8 mouse cellular contexts compared by ENCODE assay signal in genomic region chr7:79504723-79505122, GRCm38 (mm10). TPM values are rescaled to one million over a fixed set of nuclear protein-coding genes. Genes with fewer than 3 reads are reported as not detected.
A peak's percentile ranks its signal among the peaks of the same experiment; 100 is the strongest.
DNase-seq lines count a peak whose midpoint lies in the region; ATAC-seq and TF ChIP-seq lines count a peak whose summit lies in the region.

No protein-coding gene starts in this region.

- TF ChIP-seq POLR2A in limb, embryonic 14.5 days (IDR thresholded peaks at IDR 0.05; ENCODE audit: borderline replicate concordance, extremely low read depth, insufficient read depth, insufficient read length), result no peak

- H3K9me3 ChIP-seq in forebrain, embryonic 15.5 days, result no peaks in the 10 kb centered on the region
- no peaks in the 10 kb centered on the region for H3K9me3 ChIP-seq in kidney, embryonic 16.5 days (ENCODE audit: low read length)
- H3K9me3 ChIP-seq in limb, embryonic 14.5 days (ENCODE audit: control insufficient read depth, low read length), result no peaks in the 10 kb centered on the region
- H3K9me3 ChIP-seq in neural tube, embryonic 14.5 days (ENCODE audit: control insufficient read depth, low read length), result no peaks in the 10 kb centered on the region

- peak; percentile 54 for DNase-seq in adrenal gland, postnatal 10 days
- DNase-seq in cerebellum, adult 11-12 months, result peak; percentile 96
- peak; percentile 25 for DNase-seq in limb, embryonic 14.5 days (ENCODE audit: low spot score)
- DNase-seq in c-Kit-positive CD71-positive TER-119-positive erythroid progenitor cells, embryonic 14.5 days (ENCODE audit: low spot score), result no peak
- DNase-seq in MN1 (ENCODE audit: low spot score), result no peak

- H3K27ac ChIP-seq in forebrain, embryonic 15.5 days (replicated peaks), result peak overlapping the region; percentile 98
- no peak overlapping the region for H3K27ac ChIP-seq in kidney, embryonic 16.5 days (ENCODE audit: low read length)
- no peak overlapping the region for H3K27ac ChIP-seq in limb, embryonic 14.5 days (replicated peaks; ENCODE audit: low read depth, low read length)
- H3K27ac ChIP-seq in neural tube, embryonic 14.5 days (ENCODE audit: low read depth, low read length), result peak overlapping the region; percentile 99

- peaks cover 32% of the 10 kb centered on the region for H3K4me1 ChIP-seq in forebrain, embryonic 15.5 days
- H3K4me1 ChIP-seq in kidney, embryonic 16.5 days (ENCODE audit: insufficient read depth, low read length), result peaks cover 18% of the 10 kb centered on the region
- H3K4me1 ChIP-seq in limb, embryonic 14.5 days (ENCODE audit: control insufficient read depth, insufficient read depth, low read length), result 0 out of 2 replicates have a peak, but pooled peaks cover 6% of the 10 kb centered on the region
- peaks cover 31% of the 10 kb centered on the region; the same call in 1 of the 2 replicates for H3K4me1 ChIP-seq in neural tube, embryonic 14.5 days (ENCODE audit: control insufficient read depth, insufficient read depth, low read length)

- peak overlapping the region; percentile 85 for H3K4me3 ChIP-seq in forebrain, embryonic 15.5 days
- peak overlapping the region; percentile 43 for H3K4me3 ChIP-seq in kidney, embryonic 16.5 days (ENCODE audit: low read length)
- H3K4me3 ChIP-seq in limb, embryonic 14.5 days (replicated peaks; ENCODE audit: low read length), result peak overlapping the region; percentile 37
- peak overlapping the region; percentile 90 for H3K4me3 ChIP-seq in neural tube, embryonic 14.5 days (ENCODE audit: low read depth, low read length)

- no peaks in the 10 kb centered on the region for H3K27me3 ChIP-seq in forebrain, embryonic 15.5 days
- H3K27me3 ChIP-seq in kidney, embryonic 16.5 days (ENCODE audit: insufficient read depth, low read length), result peaks cover 100% of the 10 kb centered on the region
- H3K27me3 ChIP-seq in limb, embryonic 14.5 days (ENCODE audit: control insufficient read depth, insufficient read depth, low read length), result peaks cover 100% of the 10 kb centered on the region
- H3K27me3 ChIP-seq in neural tube, embryonic 14.5 days (ENCODE audit: control insufficient read depth, insufficient read depth, low read length), result no peaks in the 10 kb centered on the region; the same call in 1 of the 2 replicates

- H3K9ac ChIP-seq in forebrain, embryonic 15.5 days (replicated peaks), result peak overlapping the region; percentile 100
- no peak overlapping the region for H3K9ac ChIP-seq in kidney, embryonic 16.5 days (replicated peaks; ENCODE audit: low read length)
- H3K9ac ChIP-seq in limb, embryonic 14.5 days (ENCODE audit: low read depth, low read length, severe bottlenecking), result no peak overlapping the region
- H3K9ac ChIP-seq in neural tube, embryonic 14.5 days (replicated peaks; ENCODE audit: low read depth, low read length), result peak overlapping the region; percentile 99

- peak overlapping the region; percentile 92 for H3K4me2 ChIP-seq in forebrain, embryonic 15.5 days (replicated peaks)
- peak overlapping the region; percentile 56 for H3K4me2 ChIP-seq in kidney, embryonic 16.5 days (replicated peaks; ENCODE audit: low read depth, low read length)
- peak overlapping the region; percentile 54 for H3K4me2 ChIP-seq in limb, embryonic 14.5 days (replicated peaks; ENCODE audit: low read depth, low read length, severe bottlenecking)
- H3K4me2 ChIP-seq in neural tube, embryonic 14.5 days (ENCODE audit: low read depth, low read length), result peak overlapping the region; percentile 94

- H3K36me3 ChIP-seq in forebrain, embryonic 15.5 days, result peaks cover 11% of the 10 kb centered on the region; the same call in 1 of the 2 replicates
- H3K36me3 ChIP-seq in kidney, embryonic 16.5 days (ENCODE audit: insufficient read depth, low read length), result no peaks in the 10 kb centered on the region
- no peaks in the 10 kb centered on the region for H3K36me3 ChIP-seq in limb, embryonic 14.5 days (ENCODE audit: control insufficient read depth, insufficient read depth, low read length)
- H3K36me3 ChIP-seq in neural tube, embryonic 14.5 days (ENCODE audit: control insufficient read depth, insufficient read depth, low read length), result peaks cover 6% of the 10 kb centered on the region; the same call in 1 of the 2 replicates

- 0% methylated on average over 41 of the region's 42 CpGs for WGBS in forebrain, embryonic 15.5 days
- WGBS in kidney, embryonic 16.5 days, result under 1% methylated on average over 38 of the region's 42 CpGs
- under 1% methylated on average over 36 of the region's 42 CpGs for WGBS in limb, embryonic 14.5 days
- under 1% methylated on average over 35 of the region's 42 CpGs for WGBS in neural tube, embryonic 14.5 days

- ATAC-seq in forebrain, embryonic 15.5 days (replicated peaks), result peak; percentile 86
- peak; percentile 64; the same call in 1 of the 2 replicates for ATAC-seq in kidney, embryonic 16.5 days (ENCODE audit: low FRiP score, low TSS enrichment)
- ATAC-seq in limb, embryonic 14.5 days (ENCODE audit: low FRiP score, low read depth), result peak; percentile 41; the same call in 1 of the 2 replicates
- peak; percentile 81 for ATAC-seq in neural tube, embryonic 14.5 days (ENCODE audit: low read depth)

RNA-seq across cellular contexts. Expression of gene Polg, which starts 38.6 kb away (rescaled TPM):
- 10 to 100 TPM; 78.9 to 83.1 TPM for total RNA-seq in adrenal gland, postnatal 10 days (2021)
- polyA plus RNA-seq in forebrain, embryonic 15.5 days (2015; fragmentation: Nextera tagmentation; extraction: Ambion mirVana), result 32.9 and 35.8 TPM in 2 replicates
- 37.1 and 37.7 TPM in 2 replicates for polyA plus RNA-seq in kidney, embryonic 16.5 days (2015; fragmentation: Nextera tagmentation; extraction: Ambion mirVana)
- polyA plus RNA-seq in limb, embryonic 14.5 days (2012; rRNA removed), result 59.8 and 71.9 TPM in 2 replicates
- polyA plus RNA-seq in limb, embryonic 14.5 days (2014; fragmentation: Nextera tagmentation; extraction: Ambion mirVana), result 37.6 and 42.8 TPM in 2 replicates
- 23.0 and 30.5 TPM in 2 replicates for polyA plus RNA-seq in neural tube, embryonic 14.5 days (2014; fragmentation: Nextera tagmentation; extraction: Ambion mirVana)

Comparison
In these comparisons a context has a peak if more than half of its experiments do, and no peak if none do; other contexts are left out.
1. DNase-seq: peak in adrenal gland, postnatal 10 days (single experiment), cerebellum, adult 11-12 months (single experiment) and limb, embryonic 14.5 days (single experiment); none in c-Kit-positive CD71-positive TER-119-positive erythroid progenitor cells, embryonic 14.5 days (single experiment) and MN1 (single experiment).
2. H3K27ac ChIP-seq: peak in forebrain, embryonic 15.5 days (single experiment) and neural tube, embryonic 14.5 days (single experiment); none in kidney, embryonic 16.5 days (single experiment) and limb, embryonic 14.5 days (single experiment).
3. H3K4me3 ChIP-seq: peak in every context shown above with its lines; median percentile 90 in neural tube, embryonic 14.5 days; 85 in forebrain, embryonic 15.5 days; 43 in kidney, embryonic 16.5 days; 37 in limb, embryonic 14.5 days.
4. H3K9ac ChIP-seq: peak in forebrain, embryonic 15.5 days (single experiment) and neural tube, embryonic 14.5 days (single experiment); none in kidney, embryonic 16.5 days (single experiment) and limb, embryonic 14.5 days (single experiment).
5. Peak in every context shown above with its lines, with median percentiles within 50 percentile points of each other: ATAC-seq and H3K4me2 ChIP-seq.